Mouse (Mus musculus): ENCODE measurements around the gene Ip6k1. TPM values are rescaled to one million over a fixed set of nuclear protein-coding genes. Genes with fewer than 3 reads are reported as not detected.

The Ip6k1 gene
- polyA plus RNA-seq, 1 experiment from 2014 or later, result 99.1 TPM

DNA sequence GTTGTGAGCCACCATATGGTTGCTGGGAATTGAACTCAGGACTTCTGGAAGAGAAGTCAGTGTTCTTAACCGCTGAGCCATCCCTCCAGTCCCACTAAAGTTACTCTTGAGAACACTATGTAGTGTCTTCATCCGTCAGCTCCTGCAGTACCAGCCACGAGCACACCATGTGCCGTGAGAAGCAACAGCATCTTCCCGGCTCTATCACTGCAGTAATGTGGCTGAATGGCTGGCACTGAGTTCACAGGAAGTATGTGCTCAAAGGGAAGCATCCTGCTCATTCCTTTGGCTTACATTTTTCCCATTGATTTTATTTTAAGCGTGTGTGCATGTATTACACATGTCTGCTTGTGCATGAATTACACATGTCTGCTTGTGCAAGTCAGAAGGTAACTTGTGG, 34.9 kb upstream of the Ip6k1 start:
- 89% methylated on average over 6 of the region's 6 CpGs for WGBS
- H3K4me2 ChIP-seq, result no peak overlapping the region

DNA sequence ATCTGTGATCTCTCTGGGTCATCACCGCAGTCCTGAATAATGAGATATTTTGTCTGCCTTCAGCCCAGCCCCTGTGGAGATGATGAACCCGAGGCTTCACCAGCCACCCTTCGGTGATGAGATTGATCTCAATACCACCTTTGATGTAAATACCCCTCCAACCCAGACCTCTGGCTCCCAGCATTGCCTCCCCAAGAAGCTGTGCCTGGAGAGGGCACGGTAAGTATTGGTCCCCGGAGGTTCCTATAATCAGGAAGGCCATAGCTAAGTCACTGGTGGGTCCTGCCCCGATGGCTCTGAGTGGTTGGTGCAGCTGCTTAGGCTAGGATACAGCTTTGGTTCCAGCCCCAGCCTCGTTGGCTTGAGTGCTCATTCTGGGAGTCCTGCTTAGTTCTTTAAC, 33.8 kb upstream of the Ip6k1 start:
- 94% methylated on average over 7 of the region's 7 CpGs for WGBS
- H3K27ac ChIP-seq (replicated peaks), result no peak overlapping the region
- H3K4me2 ChIP-seq, result no peak overlapping the region
- no peaks in the 10 kb centered on the region for H3K4me1 ChIP-seq
- no peak overlapping the region for H3K9ac ChIP-seq (replicated peaks)
- no peaks in the 10 kb centered on the region for H3K27me3 ChIP-seq (replicated peaks)
- H3K9me3 ChIP-seq (replicated peaks), result no peaks in the 10 kb centered on the region
- ATAC-seq (ENCODE audit: low FRiP score), result no peak
- H3K36me3 ChIP-seq, result no peaks in the 10 kb centered on the region
- H3K4me3 ChIP-seq (replicated peaks), result no peak overlapping the region

More for the DNA sequence above, 34.9 kb upstream of the Ip6k1 start:
- ATAC-seq (ENCODE audit: low FRiP score), result no peak
- Histone ChIP-seq H3K27me3 (replicated peaks) (no peaks in the 10 kb centered on the region), H3K4me3 (replicated peaks) (no peak overlapping the region), H3K9ac (replicated peaks) (no peak overlapping the region), H3K36me3 (no peaks in the 10 kb centered on the region), H3K4me1 (no peaks in the 10 kb centered on the region), H3K27ac (replicated peaks) (no peak overlapping the region), H3K9me3 (replicated peaks) (no peaks in the 10 kb centered on the region)

DNA sequence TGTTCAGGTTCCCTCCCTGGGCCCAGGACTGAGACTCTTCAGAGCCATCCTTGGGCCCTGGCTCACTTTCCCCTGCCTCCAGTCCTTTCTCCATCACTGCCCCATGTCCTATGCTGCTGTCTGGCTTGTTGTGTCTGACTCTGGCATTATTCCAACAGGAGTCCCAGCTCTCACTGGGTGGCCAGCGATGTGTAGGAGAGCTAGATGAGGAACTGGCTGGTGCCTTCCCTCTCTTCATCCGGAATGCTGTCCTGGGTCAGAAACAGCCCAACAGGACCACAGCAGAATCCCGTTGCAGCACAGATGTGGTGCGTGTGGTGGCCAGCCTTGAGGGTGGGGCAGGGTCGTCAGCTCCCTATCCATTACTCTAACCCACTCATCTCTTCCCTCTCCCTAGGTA, 32.0 kb upstream of the Ip6k1 start:
- H3K27ac ChIP-seq (replicated peaks), result no peak overlapping the region
- no peak overlapping the region for H3K4me2 ChIP-seq
- no peaks in the 10 kb centered on the region for H3K9me3 ChIP-seq (replicated peaks)
- H3K4me3 ChIP-seq (replicated peaks), result no peak overlapping the region
- H3K36me3 ChIP-seq, result no peaks in the 10 kb centered on the region
- H3K27me3 ChIP-seq (replicated peaks), result no peaks in the 10 kb centered on the region
- no peak overlapping the region for H3K9ac ChIP-seq (replicated peaks)
- WGBS, result 89% methylated on average over 5 of the region's 5 CpGs
- no peak for ATAC-seq (ENCODE audit: low FRiP score)
- no peaks in the 10 kb centered on the region for H3K4me1 ChIP-seq

GRCm38 (mm10) chr9:107971690-107972541, 30.4 kb upstream of the Ip6k1 start:
- H3K4me2 ChIP-seq, result no peak overlapping the region
- 80% methylated on average over 8 of the region's 8 CpGs for WGBS
- no peak overlapping the region for H3K9ac ChIP-seq (replicated peaks)
- H3K36me3 ChIP-seq, result no peaks in the 10 kb centered on the region
- no peak overlapping the region for H3K27ac ChIP-seq (replicated peaks)
- H3K4me1 ChIP-seq, result no peaks in the 10 kb centered on the region
- no peak overlapping the region for H3K4me3 ChIP-seq (replicated peaks)
- H3K9me3 ChIP-seq (replicated peaks), result no peaks in the 10 kb centered on the region
- ATAC-seq (ENCODE audit: low FRiP score), result no peak
- H3K27me3 ChIP-seq (replicated peaks), result no peaks in the 10 kb centered on the region

GRCm38 (mm10) chr9:107974491-107975171, 27.7 kb upstream of the Ip6k1 start:
- Histone ChIP-seq H3K4me1 (no peaks in the 10 kb centered on the region), H3K27ac (replicated peaks) (no peak overlapping the region), H3K4me2 (no peak overlapping the region), H3K36me3 (no peaks in the 10 kb centered on the region), H3K27me3 (replicated peaks) (no peaks in the 10 kb centered on the region), H3K9ac (replicated peaks) (no peak overlapping the region), H3K4me3 (replicated peaks) (no peak overlapping the region), H3K9me3 (replicated peaks) (no peaks in the 10 kb centered on the region)
- 85% methylated on average over 10 of the region's 10 CpGs for WGBS
- ATAC-seq (ENCODE audit: low FRiP score), result no peak

- 76% methylated on average over 12 of the region's 12 CpGs for WGBS
- H3K27ac ChIP-seq (replicated peaks), result no peak within 1 kb of the TSS
- no peak within 1 kb of the TSS for H3K4me3 ChIP-seq (replicated peaks)
- no peaks in the 10 kb centered on the region for H3K36me3 ChIP-seq
- no peaks in the 10 kb centered on the region for H3K9me3 ChIP-seq (replicated peaks)
- H3K9ac ChIP-seq (replicated peaks), result no peak within 1 kb of the TSS
- H3K4me2 ChIP-seq, result no peak within 1 kb of the TSS; the same call in 1 of the 2 replicates
- no peaks in the 10 kb centered on the region for H3K4me1 ChIP-seq
- H3K27me3 ChIP-seq (replicated peaks), result no peaks in the 10 kb centered on the region
- ATAC-seq (ENCODE audit: low FRiP score), result no peak
Observed at GRCm38 (mm10) chr9:107975399-107976386, 26.6 kb upstream of the Ip6k1 start, which contains the start of gene Uba7. Uba7 (plus strand) TSS chr9:107975505.

- no peak for ATAC-seq (ENCODE audit: low FRiP score)
- Histone ChIP-seq H3K9me3 (replicated peaks) (no peaks in the 10 kb centered on the region), H3K4me2 (no peak overlapping the region), H3K27ac (replicated peaks) (no peak overlapping the region), H3K4me1 (peaks cover 7% of the 10 kb centered on the region; the same call in 1 of the 2 replicates), H3K4me3 (replicated peaks) (no peak overlapping the region), H3K27me3 (replicated peaks) (0 out of 2 replicates have a peak, but pooled peaks cover 3% of the 10 kb centered on the region), H3K36me3 (no peaks in the 10 kb centered on the region), H3K9ac (replicated peaks) (no peak overlapping the region)
- 89% methylated on average over 12 of the region's 12 CpGs for WGBS
Observed at GRCm38 (mm10) chr9:107978815-107979214, 23.5 kb upstream of the Ip6k1 start.

- peaks cover 29% of the 10 kb centered on the region for H3K4me1 ChIP-seq
- peak overlapping the region; percentile 87 for H3K4me2 ChIP-seq
- no peaks in the 10 kb centered on the region for H3K9me3 ChIP-seq (replicated peaks)
- no peak for ATAC-seq (ENCODE audit: low FRiP score)
- 60% methylated on average over 6 of the region's 7 CpGs for WGBS
- H3K4me3 ChIP-seq (replicated peaks), result no peak overlapping the region
- H3K9ac ChIP-seq (replicated peaks), result no peak overlapping the region
- no peaks in the 10 kb centered on the region for H3K36me3 ChIP-seq
- peaks cover 14% of the 10 kb centered on the region for H3K27me3 ChIP-seq (replicated peaks)
- H3K27ac ChIP-seq (replicated peaks), result peak overlapping the region; percentile 82
Observed at GRCm38 (mm10) chr9:107981684-107982605, 20.4 kb upstream of the Ip6k1 start.

DNA sequence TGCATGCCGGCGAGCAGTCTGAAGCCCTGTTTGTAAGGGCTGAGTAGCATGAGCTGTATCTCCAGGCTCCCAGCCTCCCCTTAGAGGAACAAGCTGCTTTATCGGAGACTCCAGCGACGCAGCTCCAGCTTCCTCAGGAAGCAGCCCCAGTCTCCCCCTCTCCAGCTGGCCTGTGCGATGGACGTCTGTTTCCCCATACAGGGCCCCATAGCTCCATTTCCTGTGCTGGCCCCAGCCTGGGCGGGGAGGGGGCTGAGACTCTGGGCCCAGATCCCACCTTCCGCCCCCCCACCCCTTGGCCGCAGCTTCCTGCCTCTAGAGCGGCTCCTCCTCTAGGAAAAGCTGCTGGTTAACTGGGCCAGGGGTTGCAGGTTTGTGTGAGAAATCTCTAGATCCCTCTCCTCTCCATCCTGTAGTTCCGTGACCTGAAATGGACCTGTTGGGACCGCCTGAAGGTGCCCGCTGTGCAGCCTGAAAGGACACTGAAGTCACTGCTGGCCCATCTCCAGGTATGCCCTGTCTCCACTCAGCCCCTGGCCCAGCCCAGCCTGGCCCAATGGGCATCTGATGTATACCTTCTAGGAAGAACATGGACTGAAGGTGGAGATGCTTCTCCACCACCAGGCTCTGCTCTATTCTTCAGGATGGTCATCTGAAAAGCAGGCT, 19.5 kb upstream of the Ip6k1 start, which contains the start of gene Gm20661:
Gm20661 (plus strand) TSS at position 378 of the 666 bp plus-strand sequence.
- 48% methylated on average over 14 of the region's 14 CpGs for WGBS
- ATAC-seq (ENCODE audit: low FRiP score), result no peak
- H3K4me3 ChIP-seq (replicated peaks), result peak within 1 kb of the TSS; percentile 73

GRCm38 (mm10) chr9:107983421-107983890, 18.8 kb upstream of the Ip6k1 start:
- no peak for ATAC-seq (ENCODE audit: low FRiP score)
- H3K9ac ChIP-seq (replicated peaks), result no peak overlapping the region
- H3K9me3 ChIP-seq (replicated peaks), result no peaks in the 10 kb centered on the region
- peaks cover 14% of the 10 kb centered on the region for H3K27me3 ChIP-seq (replicated peaks)
- H3K4me2 ChIP-seq, result peak overlapping the region; percentile 87
- WGBS, result 47% methylated on average over 4 of the region's 4 CpGs
- H3K4me1 ChIP-seq, result peaks cover 29% of the 10 kb centered on the region
- peak overlapping the region; percentile 73 for H3K4me3 ChIP-seq (replicated peaks)
- H3K36me3 ChIP-seq, result no peaks in the 10 kb centered on the region
- peak overlapping the region; percentile 82 for H3K27ac ChIP-seq (replicated peaks)

More for the DNA sequence above, 19.5 kb upstream of the Ip6k1 start, which contains the start of gene Gm20661:
- peak within 1 kb of the TSS; percentile 87 for H3K4me2 ChIP-seq
- no peaks in the 10 kb centered on the region for H3K36me3 ChIP-seq
- no peak within 1 kb of the TSS for H3K9ac ChIP-seq (replicated peaks)
- peaks cover 29% of the 10 kb centered on the region for H3K4me1 ChIP-seq
- peak within 1 kb of the TSS; percentile 82 for H3K27ac ChIP-seq (replicated peaks)
- H3K27me3 ChIP-seq (replicated peaks), result peaks cover 14% of the 10 kb centered on the region
- no peaks in the 10 kb centered on the region for H3K9me3 ChIP-seq (replicated peaks)

All from neural tube, embryonic 15.5 days (tissue).